Mouse (Mus musculus): Measurements from ENCODE around the gene Elmo3. TPM values are rescaled to one million over a fixed set of nuclear protein-coding genes. Genes with fewer than 3 reads are reported as not detected.
A peak's percentile ranks its signal among the peaks of the same experiment; 100 is the strongest.
"Not testable (repeated sequence)": the region's sequence is repeated elsewhere in the genome, so short reads cannot be mapped to it uniquely, and the experiment has no call there.

Elmo3 gene
- polyA plus RNA-seq, 1 experiment from 2014 or later = 1.6 TPM

GRCm38 (mm10) chr8:105281821-105282220 lies 23.6 kb upstream of the Elmo3 start:
- ATAC-seq (ENCODE audit: low FRiP score) = no peak
- no peaks in the 10 kb centered on the region for H3K9me3 ChIP-seq
- peaks cover 61% of the 10 kb centered on the region for H3K36me3 ChIP-seq
- H3K4me2 ChIP-seq = no peak overlapping the region
- H3K4me1 ChIP-seq (replicated peaks) = peaks cover 41% of the 10 kb centered on the region
- peaks cover 53% of the 10 kb centered on the region for H3K27me3 ChIP-seq
- H3K4me3 ChIP-seq = no peak overlapping the region
- no peak overlapping the region for H3K27ac ChIP-seq
- WGBS = 92% methylated on average over 12 of the region's 12 CpGs
- H3K9ac ChIP-seq = no peak overlapping the region

- 90% methylated on average over 4 of the region's 4 CpGs for WGBS
- peaks cover 43% of the 10 kb centered on the region for H3K4me1 ChIP-seq (replicated peaks)
- H3K27me3 ChIP-seq = peaks cover 49% of the 10 kb centered on the region
- no peak overlapping the region for H3K27ac ChIP-seq
- H3K9me3 ChIP-seq = no peaks in the 10 kb centered on the region
- no peak overlapping the region for H3K4me2 ChIP-seq
- no peak overlapping the region for H3K9ac ChIP-seq
- H3K4me3 ChIP-seq = no peak overlapping the region
- H3K36me3 ChIP-seq = peaks cover 61% of the 10 kb centered on the region
- ATAC-seq (ENCODE audit: low FRiP score) = no peak
Measured at GRCm38 (mm10) chr8:105282239-105282638, 23.2 kb upstream of the Elmo3 start.

- WGBS = 27% methylated on average over 22 of the region's 23 CpGs
- no peak for ATAC-seq (ENCODE audit: low FRiP score)
- no peak overlapping the region for H3K4me3 ChIP-seq
- H3K4me1 ChIP-seq (replicated peaks) = peaks cover 52% of the 10 kb centered on the region
- H3K9me3 ChIP-seq = no peaks in the 10 kb centered on the region
- H3K4me2 ChIP-seq = no peak overlapping the region
- H3K27ac ChIP-seq = no peak overlapping the region
- H3K36me3 ChIP-seq = peaks cover 61% of the 10 kb centered on the region
- no peak overlapping the region for H3K9ac ChIP-seq
- peaks cover 41% of the 10 kb centered on the region for H3K27me3 ChIP-seq
Measured at GRCm38 (mm10) chr8:105283074-105283473, 22.3 kb upstream of the Elmo3 start.

GRCm38 (mm10) chr8:105285514-105285913 lies 19.9 kb upstream of the Elmo3 start:
- H3K27me3 ChIP-seq = peaks cover 19% of the 10 kb centered on the region
- no peak overlapping the region for H3K27ac ChIP-seq
- H3K9ac ChIP-seq = peak overlapping the region; percentile 51; the same call in 1 of the 2 replicates
- H3K36me3 ChIP-seq = peaks cover 48% of the 10 kb centered on the region
- peak overlapping the region; percentile 82 for H3K4me2 ChIP-seq
- H3K4me3 ChIP-seq = no peak overlapping the region
- H3K4me1 ChIP-seq (replicated peaks) = peaks cover 61% of the 10 kb centered on the region
- ATAC-seq (ENCODE audit: low FRiP score) = no peak
- H3K9me3 ChIP-seq = no peaks in the 10 kb centered on the region
- 41% methylated on average over 12 of the region's 12 CpGs for WGBS

- Histone ChIP-seq H3K4me1 (replicated peaks) (peaks cover 68% of the 10 kb centered on the region), H3K9ac (peak overlapping the region; percentile 51; the same call in 1 of the 2 replicates), H3K27ac (no peak overlapping the region), H3K4me2 (peak overlapping the region; percentile 82), H3K27me3 (peaks cover 20% of the 10 kb centered on the region), H3K9me3 (no peaks in the 10 kb centered on the region), H3K36me3 (peaks cover 37% of the 10 kb centered on the region), H3K4me3 (peak overlapping the region; percentile 55)
- no peak for ATAC-seq (ENCODE audit: low FRiP score)
- WGBS = 88% methylated on average over 4 of the region's 4 CpGs
Measured at GRCm38 (mm10) chr8:105286907-105287306, 18.5 kb upstream of the Elmo3 start.

GRCm38 (mm10) chr8:105288231-105288630 lies 17.2 kb upstream of the Elmo3 start:
- Histone ChIP-seq H3K4me1 (replicated peaks) (peaks cover 68% of the 10 kb centered on the region), H3K9me3 (no peaks in the 10 kb centered on the region), H3K27ac (no peak overlapping the region), H3K4me3 (peak overlapping the region; percentile 55), H3K36me3 (peaks cover 24% of the 10 kb centered on the region), H3K27me3 (peaks cover 17% of the 10 kb centered on the region), H3K4me2 (peak overlapping the region; percentile 82), H3K9ac (peak overlapping the region; percentile 77)
- WGBS = 81% methylated on average over 5 of the region's 5 CpGs
- ATAC-seq (ENCODE audit: low FRiP score) = no peak

- H3K4me2 ChIP-seq = peak overlapping the region; percentile 82
- under 1% methylated on average over 53 of the region's 53 CpGs for WGBS
- peaks cover 62% of the 10 kb centered on the region for H3K4me1 ChIP-seq (replicated peaks)
- H3K27ac ChIP-seq = peak overlapping the region; percentile 95
- peak; percentile 93 for ATAC-seq (ENCODE audit: low FRiP score)
- peak overlapping the region; percentile 77 for H3K9ac ChIP-seq
- H3K4me3 ChIP-seq = peak overlapping the region; percentile 55
- H3K9me3 ChIP-seq = no peaks in the 10 kb centered on the region
- peaks cover 19% of the 10 kb centered on the region for H3K27me3 ChIP-seq
- peaks cover 17% of the 10 kb centered on the region for H3K36me3 ChIP-seq
Measured at GRCm38 (mm10) chr8:105288958-105289732, 16.3 kb upstream of the Elmo3 start.

GRCm38 (mm10) chr8:105289805-105290460 lies 15.5 kb upstream of the Elmo3 start, which contains the start of gene 4931428F04Rik:
4931428F04Rik (minus strand) TSS chr8:105289864.
- Histone ChIP-seq H3K27me3 (peaks cover 19% of the 10 kb centered on the region), H3K9ac (peak within 1 kb of the TSS; percentile 77), H3K9me3 (no peaks in the 10 kb centered on the region), H3K4me2 (peak within 1 kb of the TSS; percentile 82), H3K27ac (peak within 1 kb of the TSS; percentile 95), H3K4me1 (replicated peaks) (peaks cover 57% of the 10 kb centered on the region), H3K36me3 (peaks cover 11% of the 10 kb centered on the region), H3K4me3 (peak within 1 kb of the TSS; percentile 55)
- peak; percentile 54 for ATAC-seq (ENCODE audit: low FRiP score)
- 1% methylated on average over 43 of the region's 43 CpGs for WGBS

- H3K27me3 ChIP-seq = peaks cover 26% of the 10 kb centered on the region
- ATAC-seq (ENCODE audit: low FRiP score) = no peak
- 7% methylated on average over 31 of the region's 31 CpGs for WGBS
Measured at GRCm38 (mm10) chr8:105290554-105291314, 14.7 kb upstream of the Elmo3 start.

GRCm38 (mm10) chr8:105291364-105291763 lies 14.0 kb upstream of the Elmo3 start:
- H3K4me2 ChIP-seq; H3K9me3 ChIP-seq; H3K27ac ChIP-seq; H3K36me3 ChIP-seq; H3K9ac ChIP-seq; ATAC-seq (ENCODE audit: low FRiP score): not testable (repeated sequence)
- peaks cover 26% of the 10 kb centered on the region for H3K27me3 ChIP-seq
- H3K4me3 ChIP-seq = 0 out of 2 replicates have a peak overlapping the region, but pooled peaks have one; percentile 55
- WGBS = 89% methylated on average over 8 of the region's 8 CpGs
- peaks cover 42% of the 10 kb centered on the region for H3K4me1 ChIP-seq (replicated peaks)

More at GRCm38 (mm10) chr8:105290554-105291314, 14.7 kb upstream of the Elmo3 start:
- Histone ChIP-seq H3K4me2 (peak overlapping the region; percentile 82), H3K27ac (no peak overlapping the region), H3K9me3 (no peaks in the 10 kb centered on the region), H3K4me3 (peak overlapping the region; percentile 55), H3K4me1 (replicated peaks) (peaks cover 48% of the 10 kb centered on the region), H3K9ac (peak overlapping the region; percentile 69), H3K36me3 (peaks cover 3% of the 10 kb centered on the region)

- not testable (repeated sequence) for H3K4me3 ChIP-seq; ATAC-seq (ENCODE audit: low FRiP score); H3K36me3 ChIP-seq; H3K9me3 ChIP-seq; H3K4me2 ChIP-seq; H3K9ac ChIP-seq; H3K27ac ChIP-seq
- H3K27me3 ChIP-seq = peaks cover 26% of the 10 kb centered on the region
- WGBS = 75% methylated on average over 3 of the region's 3 CpGs
- peaks cover 40% of the 10 kb centered on the region for H3K4me1 ChIP-seq (replicated peaks)
Measured at GRCm38 (mm10) chr8:105291802-105292201, 13.6 kb upstream of the Elmo3 start.

GRCm38 (mm10) chr8:105292471-105292870 lies 12.9 kb upstream of the Elmo3 start:
- no peaks in the 10 kb centered on the region for H3K9me3 ChIP-seq
- ATAC-seq (ENCODE audit: low FRiP score) = no peak
- H3K27me3 ChIP-seq = peaks cover 26% of the 10 kb centered on the region
- peaks cover 38% of the 10 kb centered on the region for H3K4me1 ChIP-seq (replicated peaks)
- no peaks in the 10 kb centered on the region for H3K36me3 ChIP-seq
- 79% methylated on average over 7 of the region's 7 CpGs for WGBS
- no peak overlapping the region for H3K27ac ChIP-seq
- H3K4me2 ChIP-seq = no peak overlapping the region
- H3K9ac ChIP-seq = no peak overlapping the region
- no peak overlapping the region for H3K4me3 ChIP-seq

All from hindbrain, embryonic 13.5 days (tissue).